Mouse (Mus musculus): ENCODE results near the gene Tnfsf4.
A peak's percentile ranks its signal among the peaks of the same experiment; 100 is the strongest.

Tnfsf4 gene

DNA sequence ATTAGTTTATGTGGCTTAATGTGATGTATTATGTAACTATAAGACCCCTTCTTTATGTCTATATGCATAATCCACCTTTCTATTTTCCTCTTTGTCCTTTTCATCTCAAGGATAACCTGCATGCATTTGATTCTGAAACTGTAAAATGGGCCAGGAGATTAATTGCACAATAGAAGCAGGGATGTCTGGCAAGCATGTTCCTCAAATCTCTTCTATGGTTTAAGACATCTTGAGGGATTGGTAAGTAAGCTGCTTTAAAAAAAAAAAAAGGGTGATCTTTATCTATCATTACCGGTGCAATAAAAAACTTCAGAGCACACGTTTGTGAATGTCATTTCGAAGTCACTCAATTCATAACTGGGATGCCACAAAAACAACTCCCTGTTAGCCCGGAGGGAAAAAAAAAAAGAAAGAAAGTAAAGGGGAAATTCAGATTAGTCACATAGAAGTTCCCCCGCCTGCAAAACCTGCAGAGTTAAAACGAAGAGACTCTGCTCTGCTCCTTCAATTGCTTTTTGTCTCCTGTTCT, at the start of gene Tnfsf4:
Gene Tnfsf4 (plus strand): TSS at position 479 of the 529 bp plus-strand sequence.
- no peak for DNase-seq (ENCODE audit: low spot score)

DNA sequence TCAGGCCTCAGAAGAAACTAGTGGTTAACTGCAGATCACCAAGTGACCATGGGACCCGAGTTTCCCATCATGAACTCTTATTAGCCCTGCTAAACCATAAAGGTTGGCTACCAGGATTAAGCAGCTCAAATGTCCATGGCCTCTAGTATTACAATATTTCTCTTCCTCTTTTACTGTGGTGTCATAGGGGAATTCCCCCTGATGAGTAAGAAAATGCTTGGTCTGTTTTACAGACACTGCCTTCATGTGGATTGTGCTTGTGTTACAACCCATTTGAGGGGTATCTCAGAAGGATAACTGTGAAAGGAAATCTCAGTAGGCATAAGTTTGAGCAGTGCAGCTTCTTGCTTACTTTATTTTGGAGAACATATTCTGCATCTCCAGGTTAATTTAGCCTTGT, 44.2 kb upstream of the Tnfsf4 start:
- DNase-seq (ENCODE audit: low spot score): no peak

DNA sequence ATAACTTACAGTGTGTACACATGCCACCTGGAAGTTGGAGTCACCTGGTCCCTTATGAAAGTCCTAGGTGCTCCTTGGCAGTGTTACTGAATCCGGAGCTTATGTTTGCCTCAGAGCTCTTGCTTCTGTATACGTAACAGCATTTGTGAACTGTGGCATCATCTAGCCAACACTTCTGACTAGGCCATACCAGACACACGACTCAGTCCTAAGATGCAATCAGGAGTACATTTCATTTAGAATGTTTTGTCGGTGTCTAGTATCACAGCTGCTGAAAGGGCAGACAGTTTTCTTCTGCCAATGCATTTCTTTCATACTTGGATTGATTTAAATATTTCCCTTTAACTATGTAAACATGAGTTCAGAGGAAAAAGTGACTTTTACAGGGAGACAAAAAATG, 30.2 kb upstream of the Tnfsf4 start:
- DNase-seq (ENCODE audit: low spot score): no peak

DNA sequence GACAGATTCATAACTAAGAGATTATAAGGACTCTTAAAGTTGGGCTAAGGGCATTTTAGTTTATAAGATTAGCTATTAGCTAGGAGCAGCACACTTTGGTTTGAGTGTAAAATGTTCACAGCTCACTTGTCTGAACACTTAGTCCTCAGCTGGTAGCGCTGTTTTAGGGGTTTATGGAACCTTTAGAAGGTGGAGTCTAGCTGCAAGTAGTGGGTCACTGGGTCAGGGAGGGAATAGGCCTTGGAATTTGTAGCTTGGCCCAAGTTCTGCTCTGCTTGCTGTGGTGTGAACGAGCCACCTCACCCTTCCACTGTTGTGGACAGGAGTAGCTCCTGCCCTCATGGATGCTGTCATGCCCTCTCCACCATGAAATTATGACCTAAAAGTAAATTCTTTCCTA, 23.3 kb upstream of the Tnfsf4 start:
- no peak for DNase-seq (ENCODE audit: low spot score)

DNA sequence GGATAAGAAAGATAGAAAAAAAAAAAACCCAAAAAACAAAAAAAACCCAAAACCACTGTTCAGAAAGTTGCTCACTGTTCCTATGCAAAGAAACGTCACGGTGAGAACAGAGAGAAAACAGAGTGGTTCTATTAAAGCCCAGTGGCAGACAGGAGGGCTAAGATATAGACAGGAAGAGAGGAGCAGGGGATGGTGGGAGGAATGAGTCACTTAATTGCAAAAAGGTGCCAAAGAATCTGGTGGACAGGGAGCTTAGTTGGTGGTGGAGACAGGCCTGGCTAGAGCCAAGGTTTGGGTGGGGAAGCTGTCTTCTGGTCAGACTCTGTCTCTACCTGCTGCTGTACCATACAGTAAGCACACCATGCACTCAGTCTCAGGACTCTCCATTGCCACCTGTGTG, 19.3 kb upstream of the Tnfsf4 start:
- DNase-seq (ENCODE audit: low spot score): no peak

DNA sequence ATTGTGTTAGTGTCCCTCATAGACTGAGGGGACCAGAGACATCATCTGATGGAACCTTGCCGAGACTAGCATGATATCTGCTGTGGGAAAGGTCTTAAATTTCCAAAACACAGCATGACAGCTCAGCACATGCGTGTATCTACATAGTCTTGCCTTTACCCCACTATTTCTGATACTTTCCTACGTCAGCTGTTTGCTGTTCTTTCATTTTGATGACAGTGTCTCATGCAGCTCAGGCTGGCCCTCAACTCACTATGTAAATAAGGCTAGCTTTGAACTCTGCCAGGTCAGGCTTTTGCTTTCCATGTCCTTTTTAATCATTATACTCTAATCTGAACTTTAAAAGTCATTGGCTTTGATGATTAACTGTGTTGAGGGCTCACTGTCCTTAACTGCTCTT, 16.6 kb upstream of the Tnfsf4 start:
- no peak for DNase-seq (ENCODE audit: low spot score)

DNA sequence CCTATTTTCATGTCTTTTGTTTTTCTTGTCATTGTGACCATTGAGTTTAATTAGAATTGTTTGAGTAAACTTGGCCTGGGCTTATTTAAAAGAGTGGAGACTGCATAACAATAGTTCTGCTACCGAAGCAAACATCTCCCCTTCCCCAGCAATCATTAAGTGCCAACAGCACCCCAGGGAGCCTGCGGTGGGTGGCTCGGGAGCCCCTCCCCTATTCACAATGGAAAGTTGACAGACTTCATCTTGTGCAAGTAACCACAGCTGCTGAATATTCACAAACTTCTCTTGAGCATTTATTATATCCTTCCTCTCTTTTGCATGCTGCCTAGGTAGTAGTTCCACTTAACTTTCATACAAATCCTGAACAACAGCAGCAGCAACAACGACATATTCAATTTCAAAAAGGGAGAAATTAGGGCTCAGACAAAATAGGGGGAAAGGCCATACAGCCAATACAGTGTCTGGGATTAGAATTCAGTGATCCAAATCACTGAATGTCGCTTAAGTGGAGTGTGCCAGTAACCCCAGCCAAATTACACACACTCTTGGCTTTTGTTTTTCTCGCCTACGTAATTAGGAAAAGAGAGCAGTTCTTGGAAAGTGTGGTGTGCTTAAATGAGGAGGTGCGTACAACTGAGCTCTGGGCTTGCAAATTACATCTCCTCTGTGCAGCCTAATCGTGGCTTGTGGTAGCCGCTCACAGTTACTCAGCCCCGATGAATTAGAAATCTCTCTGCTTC, 15.4 kb upstream of the Tnfsf4 start:
- DNase-seq (ENCODE audit: low spot score): no peak

DNA sequence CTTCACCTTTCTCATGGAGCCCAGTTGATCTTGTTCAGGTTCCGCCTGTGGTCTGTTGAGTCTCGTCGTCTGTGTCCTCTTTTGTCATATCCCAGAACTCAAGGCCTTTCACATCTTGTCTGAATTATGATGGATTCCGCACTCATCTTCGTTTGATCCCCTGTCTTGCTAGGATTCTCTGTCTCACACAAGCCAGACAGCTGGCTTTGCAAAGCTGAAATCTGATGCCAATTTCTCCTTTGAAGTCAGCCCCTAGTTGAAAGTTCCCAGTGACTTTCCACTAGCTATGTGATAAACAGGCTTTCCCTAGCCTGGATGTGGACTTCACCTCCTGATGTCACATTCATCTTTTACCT, 14.8 kb upstream of the Tnfsf4 start:
- no peak for DNase-seq (ENCODE audit: low spot score)

DNA sequence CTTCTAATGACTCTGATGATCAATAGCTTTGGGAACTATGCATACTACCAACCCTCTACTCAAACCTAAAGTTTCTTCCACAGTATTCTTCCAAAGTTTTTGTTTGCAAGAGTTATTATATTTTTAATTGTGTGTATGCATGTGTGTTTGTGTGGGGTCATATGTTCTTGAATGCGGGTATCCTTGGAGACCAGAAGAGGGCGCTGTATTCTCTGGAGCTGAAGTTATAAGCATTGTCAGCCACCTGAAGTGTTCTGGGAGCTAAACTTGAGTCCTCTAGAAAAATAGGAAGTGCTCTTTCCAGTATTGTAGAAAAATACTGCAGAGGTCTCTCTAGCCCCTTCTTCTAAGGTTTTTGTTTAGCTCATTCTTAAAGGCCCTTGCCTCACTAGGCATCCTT, 5.1 kb upstream of the Tnfsf4 start:
- no peak for DNase-seq (ENCODE audit: low spot score)

DNA sequence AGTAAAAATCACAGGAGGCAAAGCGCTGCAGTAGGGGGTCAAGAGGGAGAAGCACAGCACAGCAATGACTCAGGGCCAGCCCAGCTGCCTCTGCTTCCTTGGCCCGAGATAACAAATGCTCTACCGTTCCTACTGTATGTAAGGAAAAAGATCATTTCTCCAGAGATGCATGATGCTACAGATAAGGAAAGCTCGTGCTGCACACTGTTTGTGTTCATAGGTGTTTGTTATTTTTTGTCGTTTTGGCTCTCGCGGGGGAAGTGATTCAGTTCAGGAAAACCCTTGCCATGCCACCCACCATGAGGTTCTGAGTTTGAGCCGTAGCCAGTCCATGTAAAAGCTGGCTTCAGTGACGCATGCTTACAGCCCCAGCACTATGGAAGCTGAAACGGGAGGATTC, 2.3 kb upstream of the Tnfsf4 start:
- no peak for DNase-seq (ENCODE audit: low spot score)

DNA sequence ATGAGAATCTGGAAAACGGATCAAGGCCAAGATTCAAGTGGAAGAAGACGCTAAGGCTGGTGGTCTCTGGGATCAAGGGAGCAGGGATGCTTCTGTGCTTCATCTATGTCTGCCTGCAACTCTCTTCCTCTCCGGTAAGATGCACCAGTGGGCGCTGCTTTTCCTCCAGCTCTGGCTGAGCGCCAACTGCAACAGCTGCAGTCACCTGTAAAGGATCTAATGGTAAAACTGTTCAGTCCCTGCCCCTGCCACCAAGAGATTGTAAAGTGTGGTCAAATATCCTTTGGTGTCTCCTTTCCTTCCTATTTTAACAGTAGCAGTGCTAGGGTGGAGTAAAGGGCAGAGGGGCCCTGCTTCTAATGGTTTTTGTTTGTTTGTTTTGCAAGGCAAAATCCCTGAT, 401 bp downstream of the Tnfsf4 start:
- DNase-seq (ENCODE audit: low spot score): no peak

DNA sequence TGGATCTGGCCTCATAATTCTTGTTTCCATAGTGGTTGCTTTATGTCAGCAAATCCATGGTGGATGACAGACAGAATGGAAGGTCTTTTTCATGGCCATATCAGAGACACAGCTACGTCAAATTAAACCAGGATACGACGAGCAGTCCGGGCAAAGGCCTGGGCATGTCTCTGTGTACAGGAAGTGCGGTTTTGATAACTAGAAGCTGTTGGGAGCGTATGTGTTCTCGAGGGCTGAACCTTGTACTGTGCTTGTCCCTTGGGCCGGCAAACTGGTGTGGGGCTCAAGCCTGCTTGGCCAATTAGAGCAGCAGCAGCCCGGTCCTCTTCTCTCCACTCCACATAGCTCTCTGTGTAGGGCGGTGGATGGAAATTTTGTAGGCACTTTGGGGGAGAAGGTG, 1.1 kb downstream of the Tnfsf4 start:
- DNase-seq (ENCODE audit: low spot score): no peak

DNA sequence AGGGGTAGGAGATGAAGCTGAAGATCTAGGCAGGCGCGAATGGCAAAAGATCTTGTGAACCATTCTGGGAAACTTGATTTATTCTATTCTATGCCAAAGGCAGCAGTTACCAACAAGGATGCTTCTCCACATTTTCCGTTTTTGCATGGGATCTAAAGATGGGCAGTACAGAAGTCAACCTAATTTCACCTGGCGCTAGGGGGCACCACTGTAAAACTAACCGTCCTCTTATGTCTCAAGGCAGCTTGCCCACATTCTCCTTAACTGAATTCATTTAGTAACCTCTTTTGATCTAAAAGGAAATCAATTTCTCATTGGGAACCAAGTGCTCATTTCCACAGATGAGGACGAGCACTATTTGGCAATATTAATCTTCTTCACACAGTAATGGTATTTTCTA, 4.9 kb downstream of the Tnfsf4 start:
- DNase-seq (ENCODE audit: low spot score): peak; percentile 81

DNA sequence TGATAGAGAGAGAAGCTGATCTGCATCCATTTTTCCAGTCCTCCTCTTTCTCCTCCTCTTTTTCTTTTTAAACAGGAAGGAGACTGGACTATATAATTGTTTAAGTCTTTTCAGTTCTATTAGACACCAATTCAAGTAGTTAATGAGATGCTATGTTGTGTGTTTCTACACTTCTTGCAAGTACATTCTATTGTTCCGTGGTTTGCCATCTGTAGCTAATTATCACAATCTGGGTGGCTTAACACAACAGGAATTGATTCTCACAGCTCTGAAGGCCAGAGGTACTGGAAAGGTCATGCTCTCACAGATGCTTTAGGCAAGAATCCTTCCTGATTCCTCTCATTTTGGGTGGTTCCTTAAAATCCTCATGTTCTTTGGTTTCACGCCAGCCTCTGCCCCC, 7.9 kb downstream of the Tnfsf4 start:
- no peak for DNase-seq (ENCODE audit: low spot score)

DNA sequence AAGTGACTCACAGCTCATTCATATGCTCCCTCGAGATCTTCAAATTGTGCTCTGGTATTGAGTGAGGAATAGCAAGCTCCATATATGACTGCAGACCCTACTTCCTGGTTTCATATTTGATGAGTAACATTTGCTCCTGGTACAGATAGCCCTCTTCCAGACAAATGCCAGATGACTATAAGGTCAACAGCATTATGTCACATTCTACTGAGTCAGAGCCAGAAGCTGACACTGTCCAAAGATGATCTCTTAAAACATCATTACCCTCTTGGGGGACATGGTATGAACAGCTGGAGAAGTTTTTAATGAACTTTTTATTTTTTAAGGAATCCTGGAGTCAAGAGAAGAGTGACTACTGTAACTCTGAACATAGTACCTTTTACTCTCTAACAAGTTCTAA, 11.3 kb downstream of the Tnfsf4 start:
- DNase-seq (ENCODE audit: low spot score): no peak

DNA sequence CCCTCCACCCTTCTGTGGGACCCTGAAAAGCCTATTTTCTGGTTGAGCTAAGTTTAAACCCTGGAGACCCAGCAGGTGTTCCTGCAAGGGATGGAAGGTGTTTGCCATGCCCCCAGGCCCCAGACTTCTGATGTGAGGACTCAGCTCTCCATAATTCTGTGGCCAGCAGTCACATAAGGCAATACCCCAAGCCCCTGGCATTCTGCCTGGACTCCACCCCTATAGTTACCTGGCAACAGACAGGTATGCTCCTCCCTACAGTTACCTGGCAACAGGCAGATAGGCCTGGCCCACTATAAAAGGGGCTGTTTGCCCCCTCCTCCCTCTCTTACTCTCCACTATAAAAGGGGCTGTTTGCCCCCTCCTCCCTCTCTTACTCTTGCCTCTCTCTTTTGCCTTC, 24.7 kb downstream of the Tnfsf4 start:
- DNase-seq (ENCODE audit: low spot score): no peak

DNA sequence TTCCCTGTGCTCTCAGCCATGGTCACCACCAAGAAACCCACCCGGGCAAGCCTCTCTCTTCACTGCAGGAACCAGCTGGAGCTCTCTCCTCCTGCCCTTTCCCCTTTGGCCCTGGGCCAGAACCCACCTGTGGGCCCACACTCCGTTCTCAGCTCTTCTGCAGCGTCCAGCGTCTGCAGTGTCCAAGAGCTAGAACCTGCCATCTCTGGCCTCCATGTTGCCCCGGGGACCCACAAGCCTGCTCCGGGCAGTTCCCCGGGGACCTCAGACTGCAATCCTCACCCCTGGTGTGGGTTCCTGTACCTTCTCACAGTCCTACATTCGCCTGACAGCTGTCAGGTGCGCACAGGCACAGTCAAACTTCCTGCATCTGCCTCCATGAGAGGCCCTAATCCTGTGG, 25.4 kb downstream of the Tnfsf4 start:
- DNase-seq (ENCODE audit: low spot score): no peak

DNA sequence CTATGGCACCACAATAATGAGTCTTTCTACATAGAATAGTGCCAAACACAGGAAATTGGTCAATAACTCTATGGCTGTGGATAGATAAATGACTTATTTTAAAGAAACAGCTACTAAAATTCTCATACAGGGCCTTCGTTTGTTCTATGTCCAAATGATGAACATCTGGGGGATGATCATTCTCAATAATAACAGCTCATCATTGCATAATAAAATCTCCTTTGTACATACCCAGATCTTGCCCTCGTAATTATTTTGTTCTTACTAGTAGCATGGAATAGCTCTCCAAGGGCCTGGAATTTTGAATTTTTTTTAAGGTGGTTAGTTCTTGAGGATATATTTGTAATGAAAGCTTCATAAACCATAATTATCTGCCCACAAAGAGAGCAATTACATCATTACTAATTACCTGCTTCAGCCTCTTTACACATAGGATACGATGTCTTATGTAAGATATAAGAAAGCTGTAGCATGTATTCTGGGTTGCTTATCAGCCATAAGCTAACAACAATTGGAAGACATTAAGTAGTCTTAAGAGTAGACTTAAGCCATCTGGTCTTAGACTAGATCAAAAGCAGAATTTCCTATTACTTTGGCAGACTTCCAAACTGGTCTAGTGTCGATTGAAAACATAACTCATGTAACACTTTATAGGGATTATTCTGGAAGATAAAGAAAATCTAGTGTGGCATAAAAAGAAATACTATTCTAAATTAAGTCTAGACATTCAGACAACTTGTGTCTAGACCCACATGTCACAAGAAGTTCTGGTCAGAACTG, 31.3 kb downstream of the Tnfsf4 start:
- DNase-seq (ENCODE audit: low spot score): no peak

DNA sequence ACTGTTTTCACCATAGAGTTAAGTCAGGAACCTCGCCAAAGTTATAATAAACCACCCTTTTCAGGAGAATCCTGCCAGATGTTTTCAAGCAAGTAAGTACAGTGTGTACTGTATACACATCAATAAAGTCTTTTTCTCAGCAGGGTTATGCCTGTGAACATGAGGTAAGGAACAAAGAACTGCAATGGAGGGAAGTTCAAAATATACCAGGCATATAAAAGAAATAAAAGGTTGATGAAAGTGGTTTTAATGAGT, 31.8 kb downstream of the Tnfsf4 start:
- no peak for DNase-seq (ENCODE audit: low spot score)

DNA sequence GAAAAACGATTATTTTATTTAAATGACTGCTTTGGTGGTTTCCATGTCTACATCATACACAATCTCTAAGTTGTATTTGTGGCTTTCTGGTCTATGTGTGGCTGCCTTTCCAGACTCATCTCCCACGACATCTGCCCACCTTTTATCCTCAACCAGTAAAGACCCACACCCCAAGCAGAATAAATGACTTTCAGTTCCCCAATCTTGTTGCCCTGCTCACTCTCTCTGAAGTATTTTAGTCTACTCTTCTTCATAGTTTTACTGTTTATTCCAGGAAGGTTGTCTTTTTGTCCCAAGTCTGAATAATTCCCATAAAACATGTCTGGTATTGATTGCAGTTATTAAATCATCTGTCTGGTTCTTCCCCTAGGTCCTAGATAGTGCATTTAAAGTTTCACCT, 40.6 kb downstream of the Tnfsf4 start:
- no peak for DNase-seq (ENCODE audit: low spot score)

DNA sequence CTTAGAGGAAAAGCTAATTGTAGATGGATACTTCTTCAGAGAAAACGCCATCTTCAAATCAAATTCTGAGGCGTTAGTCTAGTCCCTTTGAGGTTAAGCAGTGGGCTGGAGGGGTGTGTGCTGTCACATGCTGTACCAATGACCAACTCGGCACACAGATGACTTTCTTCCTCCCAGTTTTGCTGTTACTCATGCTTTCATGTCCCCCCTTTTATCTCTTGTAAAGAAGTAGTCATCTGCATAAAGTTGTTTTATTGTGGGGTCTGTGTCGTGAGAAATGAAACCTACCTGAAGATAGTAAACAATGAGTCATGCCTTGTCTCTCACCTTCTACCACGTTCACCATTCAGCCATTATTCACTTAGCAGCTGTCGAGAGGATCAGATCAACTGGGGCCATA, 41.3 kb downstream of the Tnfsf4 start:
- DNase-seq (ENCODE audit: low spot score): no peak

DNA sequence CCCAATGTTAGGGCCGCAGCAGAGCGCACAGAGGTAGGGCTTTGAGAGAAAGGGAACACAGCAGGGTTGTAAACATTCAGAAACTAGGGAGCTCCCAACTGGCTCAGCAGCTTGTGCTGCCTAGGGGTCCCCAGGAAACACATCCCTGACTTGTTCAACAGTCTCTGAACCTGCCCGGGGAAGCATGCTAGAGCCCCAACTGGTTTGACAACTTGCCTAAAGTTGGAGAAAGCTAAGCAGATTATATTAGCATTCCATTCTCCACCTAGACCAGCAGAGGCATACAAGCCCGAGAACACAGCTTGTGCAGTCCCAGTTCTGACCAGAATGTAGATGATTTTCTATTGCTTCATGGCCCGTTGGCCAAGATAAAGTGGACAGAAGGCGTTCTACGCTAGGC, 49.6 kb downstream of the Tnfsf4 start:
- no peak for DNase-seq (ENCODE audit: low spot score)

DNA sequence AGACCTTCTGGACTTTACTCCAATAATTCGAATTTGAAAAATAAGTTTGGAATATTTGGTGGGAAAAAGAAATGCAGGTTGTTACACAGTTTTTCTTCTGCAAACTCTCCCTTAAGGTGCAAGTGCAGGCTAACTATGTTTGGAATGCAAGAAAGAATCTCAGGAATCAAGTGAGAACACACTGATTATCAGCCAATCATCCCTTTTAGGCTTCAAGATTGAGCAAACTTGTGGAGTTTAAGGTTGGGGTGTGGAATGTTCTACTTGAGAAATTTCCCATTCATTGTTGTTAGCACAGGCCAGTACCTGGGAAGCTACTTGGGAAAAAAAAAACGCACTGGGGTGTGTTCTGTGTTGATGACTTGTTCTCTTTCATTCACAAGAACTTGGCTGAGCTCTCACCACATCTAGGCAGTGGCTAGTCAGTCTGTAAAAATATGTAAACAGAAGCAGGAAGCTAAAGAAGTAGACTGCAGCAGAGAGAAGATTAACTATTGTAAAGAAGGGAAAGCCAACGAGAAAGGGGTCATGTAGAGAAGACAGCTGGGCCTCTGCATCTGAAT, 56.6 kb downstream of the Tnfsf4 start:
- no peak for DNase-seq (ENCODE audit: low spot score)

DNA sequence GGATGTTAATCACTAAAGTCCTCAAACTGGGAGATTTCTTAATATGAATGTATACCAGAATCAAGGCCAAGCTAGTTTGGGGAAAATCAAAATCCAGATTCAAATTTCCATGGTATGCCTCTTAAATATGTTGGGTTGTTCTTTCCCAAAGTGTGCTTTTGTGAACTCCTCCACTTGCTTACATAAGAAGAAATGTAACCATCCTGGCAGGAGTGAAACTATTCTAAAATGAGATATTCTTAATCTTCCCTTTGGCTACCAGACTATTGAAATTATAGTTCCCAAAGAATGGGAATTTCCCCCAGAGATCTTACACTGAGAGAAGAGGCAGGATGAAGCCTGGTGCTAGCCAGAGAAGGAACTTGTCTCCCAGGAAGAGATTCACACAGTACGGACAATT, 57.0 kb downstream of the Tnfsf4 start:
- DNase-seq (ENCODE audit: low spot score): no peak
